Mouse (Mus musculus): ENCODE measurements around the gene Phldb2.

Gene Phldb2

DNA sequence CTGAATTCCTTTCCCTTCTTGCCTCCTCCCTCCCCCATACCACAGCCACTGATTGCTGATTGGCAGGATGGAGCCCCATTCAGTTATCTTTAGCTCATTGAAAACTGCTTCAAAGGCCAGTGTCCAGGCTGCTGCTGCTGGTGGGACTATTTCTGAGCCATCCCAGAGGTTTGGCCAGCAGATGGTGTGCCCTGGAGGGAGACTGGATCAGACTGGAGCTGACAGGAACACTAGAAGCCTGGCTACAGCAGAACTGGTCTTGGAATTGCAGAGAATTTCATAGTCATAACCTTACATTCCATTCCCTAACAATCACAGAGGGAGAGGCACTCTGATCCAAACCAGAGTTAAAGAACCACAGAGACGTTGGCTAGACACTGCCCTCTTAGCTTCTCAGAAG lies 60.5 kb downstream of the Phldb2 start:
- DNase-seq (ENCODE audit: low spot score in 2 of 2), result no peak

- DNase-seq (ENCODE audit: low spot score in 2 of 2), result no peak
Observed at GRCm38 (mm10) chr16:45890471-45891200, 62.8 kb downstream of the Phldb2 start.

- DNase-seq (ENCODE audit: low spot score in 2 of 2), result no peak
Observed at GRCm38 (mm10) chr16:45889636-45890035, 63.8 kb downstream of the Phldb2 start.

- DNase-seq (ENCODE audit: low spot score in 2 of 2), result peak in 1 of 2 experiments; percentile 38
Observed at GRCm38 (mm10) chr16:45886599-45886998, 66.8 kb downstream of the Phldb2 start.

GRCm38 (mm10) chr16:45884194-45884593 lies 69.2 kb downstream of the Phldb2 start:
- no peak for DNase-seq (ENCODE audit: low spot score in 2 of 2)

DNA sequence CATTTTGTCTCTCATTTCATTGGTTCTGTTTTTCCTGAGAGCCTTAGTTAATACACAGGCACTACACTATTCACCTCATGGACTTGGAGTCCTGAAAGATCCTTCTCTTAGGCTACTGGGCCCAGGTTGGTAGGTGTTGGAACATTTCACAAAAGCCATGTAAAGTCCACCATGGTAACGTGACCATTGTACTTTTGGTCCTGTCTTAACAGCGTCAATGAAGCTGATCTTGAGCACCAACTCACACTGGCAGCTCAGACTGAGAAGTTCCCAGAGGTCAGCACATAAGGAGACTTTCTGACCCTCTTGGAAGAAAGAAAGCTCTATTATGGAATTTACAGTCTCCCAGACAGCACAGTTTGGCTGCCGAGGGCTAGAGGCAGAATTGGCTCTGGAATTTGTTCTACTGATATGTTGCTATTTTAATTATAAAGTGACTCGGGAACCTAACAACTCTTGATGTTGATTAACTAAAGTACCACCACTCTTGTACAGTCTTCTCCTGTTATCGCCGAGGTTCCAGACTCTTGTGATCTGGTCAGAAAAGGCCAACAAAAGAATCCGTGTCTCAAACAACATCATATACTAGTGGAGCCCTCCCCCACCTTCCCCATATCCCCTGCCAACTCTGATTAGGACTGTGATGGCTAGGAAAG lies 72.1 kb downstream of the Phldb2 start:
- no peak for DNase-seq (ENCODE audit: low spot score in 2 of 2)

- DNase-seq (ENCODE audit: low spot score in 2 of 2), result no peak
Observed at GRCm38 (mm10) chr16:45880101-45880751, 73.2 kb downstream of the Phldb2 start.

DNA sequence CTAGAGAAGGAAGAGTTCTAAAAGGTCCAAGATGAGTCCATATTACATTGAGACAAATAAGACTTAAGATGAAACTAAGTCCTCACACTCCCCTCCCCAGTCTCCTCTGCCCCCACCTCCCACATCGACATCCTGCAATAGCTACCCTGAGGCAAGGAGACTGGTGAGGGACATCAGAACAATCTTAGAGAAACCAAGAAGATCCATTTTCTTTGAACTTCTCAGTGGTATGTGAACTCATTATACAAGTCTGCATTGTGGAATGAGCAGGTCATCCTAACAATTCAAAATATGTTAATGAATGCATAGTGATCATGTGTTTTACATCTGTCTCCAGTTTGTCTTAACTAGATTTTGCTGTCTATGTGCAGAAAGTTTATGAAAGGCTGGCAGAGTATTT lies 75.7 kb downstream of the Phldb2 start:
- no peak for DNase-seq (ENCODE audit: low spot score in 2 of 2)

DNA sequence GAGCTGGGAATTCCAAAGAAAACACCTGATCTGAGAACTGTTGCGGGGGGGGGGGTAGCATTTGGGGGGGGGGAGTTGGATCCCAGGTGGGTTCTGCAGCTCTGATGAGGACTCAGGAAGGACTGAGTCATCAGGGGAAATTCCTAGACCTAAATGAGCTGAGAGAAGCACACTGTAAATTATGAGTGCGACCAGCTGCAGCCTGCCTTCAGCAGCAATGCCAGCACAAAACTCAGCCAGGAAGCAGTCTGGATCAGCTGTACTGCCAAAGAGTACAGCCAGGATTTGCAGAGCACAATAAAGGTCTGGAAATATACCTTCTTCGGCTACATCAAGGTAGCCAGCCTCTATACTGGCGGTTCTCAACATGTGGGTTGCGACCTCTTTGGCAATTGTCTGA lies 76.2 kb downstream of the Phldb2 start:
- DNase-seq (ENCODE audit: low spot score in 2 of 2), result no peak

DNA sequence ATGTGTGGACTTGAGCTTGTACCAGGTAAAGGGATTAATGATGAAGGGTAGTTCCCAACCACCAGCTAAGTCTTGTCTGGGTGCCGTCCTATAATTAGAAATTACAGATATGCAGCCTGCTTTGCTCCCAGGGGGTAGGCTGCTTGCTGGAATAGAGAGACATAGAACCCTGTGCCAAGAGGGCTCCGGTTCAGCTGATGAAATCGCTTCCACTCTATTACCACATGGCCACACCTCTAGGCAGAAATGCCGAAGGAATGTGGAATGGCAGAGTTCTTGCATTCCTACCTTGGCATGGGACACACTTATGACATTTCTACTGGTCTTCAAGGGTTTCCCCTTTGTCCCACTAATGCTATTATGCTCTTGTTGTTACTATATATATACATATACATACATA lies 80.0 kb downstream of the Phldb2 start:
- no peak for DNase-seq (ENCODE audit: low spot score in 2 of 2)

DNA sequence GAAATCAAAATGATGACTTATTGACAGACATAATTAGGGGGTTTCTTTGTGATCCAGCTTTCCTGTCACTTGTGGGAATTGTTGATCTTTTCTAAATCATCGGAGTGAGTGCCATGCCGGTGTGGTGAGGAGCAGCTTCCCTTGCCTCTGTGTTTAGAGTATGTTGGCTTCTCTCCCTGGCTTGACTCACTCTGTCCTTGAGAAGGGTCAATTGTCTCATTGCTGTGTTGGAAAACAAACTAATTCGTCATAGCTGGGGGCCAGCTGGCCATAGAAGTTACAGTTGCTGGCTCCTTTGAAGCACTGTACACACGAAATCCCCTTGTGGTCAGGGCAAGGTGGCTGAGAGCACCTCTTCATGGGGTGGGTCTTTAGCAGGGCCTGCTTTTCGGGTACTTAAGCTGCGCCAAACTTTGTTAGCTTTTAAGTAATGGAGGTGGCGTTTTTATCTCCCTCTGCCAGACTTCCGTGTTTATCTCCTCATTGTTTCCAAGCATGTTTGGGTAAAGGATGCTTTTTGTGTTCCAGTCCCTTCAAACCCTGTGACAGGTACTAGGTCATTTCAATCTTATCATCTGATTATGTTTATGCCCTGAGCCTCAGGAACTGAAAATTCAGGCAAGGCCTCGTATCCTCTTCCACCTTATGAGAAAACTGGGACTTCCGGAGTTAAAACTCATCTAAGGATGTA lies 82.0 kb downstream of the Phldb2 start:
- no peak for DNase-seq (ENCODE audit: low spot score in 2 of 2)

DNA sequence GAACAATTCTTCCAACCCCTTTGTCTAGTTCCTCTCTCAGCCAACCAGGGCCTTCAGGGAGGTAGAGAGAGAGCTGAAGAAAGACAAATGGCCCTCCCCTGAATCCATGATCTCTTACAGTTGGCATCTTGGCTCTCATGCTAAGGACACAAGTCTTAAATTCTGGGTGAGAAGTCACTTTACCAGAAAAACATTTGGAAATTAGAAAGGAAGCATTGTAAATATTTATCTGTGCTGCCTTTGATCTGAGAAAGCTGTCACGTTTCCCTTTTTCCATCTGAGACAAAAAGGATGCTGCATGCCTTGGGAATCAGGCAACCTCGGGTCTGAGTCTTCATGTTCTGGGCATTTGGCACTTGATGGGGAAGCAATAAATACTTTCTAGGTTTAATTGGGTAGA lies 82.7 kb downstream of the Phldb2 start:
- no peak for DNase-seq (ENCODE audit: low spot score in 2 of 2)

- DNase-seq (ENCODE audit: low spot score in 2 of 2), result no peak
Observed at GRCm38 (mm10) chr16:45869044-45869443, 84.4 kb downstream of the Phldb2 start.

GRCm38 (mm10) chr16:45857277-45857863 lies 96.0 kb downstream of the Phldb2 start:
- no peak for DNase-seq (ENCODE audit: low spot score in 2 of 2)

DNA sequence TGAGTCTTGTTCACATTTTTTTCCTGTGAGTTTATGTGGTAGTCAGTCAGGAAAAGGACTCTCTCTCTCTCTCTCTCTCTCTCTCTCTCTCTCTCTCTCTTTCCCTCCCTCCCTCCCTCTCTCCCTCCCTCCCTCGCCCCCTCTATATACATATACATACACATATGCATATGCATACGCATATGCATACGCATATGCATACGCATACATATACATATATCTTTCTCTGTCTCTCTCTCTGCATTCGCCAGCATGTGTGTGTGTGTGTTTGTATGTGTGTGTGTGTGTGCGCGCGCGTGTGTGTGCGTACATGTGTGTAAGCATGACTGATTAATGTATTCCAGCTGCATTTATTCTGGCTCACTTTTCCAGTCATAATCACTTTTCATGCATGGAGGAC lies 98.9 kb downstream of the Phldb2 start:
- no peak for DNase-seq (ENCODE audit: low spot score in 2 of 2)

DNA sequence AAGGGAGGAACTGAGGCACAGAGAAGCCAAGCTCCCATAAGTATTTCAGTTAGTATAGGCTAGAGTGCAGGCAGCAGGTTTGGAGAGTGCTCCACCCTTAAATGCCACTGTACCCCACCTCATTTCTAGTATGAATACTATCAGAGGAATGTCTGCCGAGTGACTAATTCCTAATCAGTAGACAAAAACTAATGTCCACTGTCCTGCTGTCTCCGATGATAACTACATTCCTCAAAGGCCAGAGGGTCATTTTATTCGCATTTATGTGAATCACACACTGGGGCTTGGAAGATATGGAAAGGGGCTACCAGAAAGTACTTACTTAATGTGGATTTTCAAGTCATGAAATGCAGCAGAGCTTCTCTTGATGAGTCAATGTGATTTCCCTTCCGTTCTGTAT lies 104.4 kb downstream of the Phldb2 start:
- no peak for DNase-seq (ENCODE audit: low spot score in 2 of 2)

DNA sequence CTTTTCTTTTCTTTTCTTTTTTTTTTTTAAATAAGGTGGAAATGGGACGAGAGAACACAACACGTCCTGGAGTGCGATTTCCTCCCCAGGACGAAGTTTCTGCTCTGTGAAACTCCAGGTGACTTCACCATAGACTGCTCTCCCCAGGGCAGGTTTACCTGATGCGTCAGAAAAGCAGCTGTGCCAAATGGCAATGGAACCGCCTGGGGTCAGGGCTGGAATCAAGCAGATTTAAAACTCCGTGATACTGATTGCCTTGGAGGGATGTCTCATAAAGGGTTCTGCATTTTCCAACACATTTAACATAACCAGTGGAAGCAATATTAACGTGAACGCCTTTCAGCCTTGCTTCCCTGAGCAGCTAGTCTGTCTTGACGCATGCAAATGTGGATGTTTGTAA lies 108.5 kb downstream of the Phldb2 start:
- DNase-seq (ENCODE audit: low spot score in 2 of 2), result no peak

DNA sequence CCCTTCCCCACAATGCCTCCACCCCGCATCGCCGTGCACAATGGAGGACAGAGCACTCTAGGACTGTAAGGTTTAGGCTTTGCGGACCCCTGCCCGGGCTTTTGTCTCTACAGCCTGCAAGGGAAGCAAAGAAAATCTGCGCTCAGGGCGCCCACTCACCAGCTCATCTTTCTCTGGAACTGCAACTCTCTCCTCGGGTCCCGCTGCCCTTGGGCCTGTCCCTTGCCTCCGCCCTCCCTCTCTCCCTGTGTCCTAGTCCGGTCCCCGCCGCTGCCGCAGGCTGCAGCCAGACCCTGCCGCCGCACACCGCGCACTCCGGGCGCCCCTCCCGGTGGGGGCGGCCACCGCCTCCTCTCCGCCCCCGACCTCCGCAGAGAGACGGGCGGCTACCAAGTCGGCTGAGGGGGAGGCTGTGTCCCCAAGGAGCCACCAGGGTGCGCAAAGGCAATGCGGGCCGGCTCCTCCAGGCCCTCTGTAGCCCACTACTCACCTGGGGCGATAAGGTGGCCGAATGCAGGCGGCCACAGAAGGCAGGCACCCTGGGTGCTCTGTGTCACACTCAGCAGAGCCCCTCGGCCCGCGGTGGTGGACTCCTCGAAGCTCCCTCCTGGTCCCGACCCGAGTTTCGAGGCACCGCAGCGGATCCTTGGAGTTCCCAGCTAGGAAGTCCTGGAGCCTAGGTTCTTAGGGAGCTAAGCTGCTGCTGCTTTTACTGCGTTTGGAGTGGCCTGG lies 109.2 kb downstream of the Phldb2 start:
- peak; percentile 78 to 84 for DNase-seq (ENCODE audit: low spot score in 2 of 2)

- DNase-seq (ENCODE audit: low spot score in 2 of 2), result peak in 1 of 2 experiments; percentile 19
Observed at GRCm38 (mm10) chr16:45843351-45843891, 110.0 kb downstream of the Phldb2 start.

DNA sequence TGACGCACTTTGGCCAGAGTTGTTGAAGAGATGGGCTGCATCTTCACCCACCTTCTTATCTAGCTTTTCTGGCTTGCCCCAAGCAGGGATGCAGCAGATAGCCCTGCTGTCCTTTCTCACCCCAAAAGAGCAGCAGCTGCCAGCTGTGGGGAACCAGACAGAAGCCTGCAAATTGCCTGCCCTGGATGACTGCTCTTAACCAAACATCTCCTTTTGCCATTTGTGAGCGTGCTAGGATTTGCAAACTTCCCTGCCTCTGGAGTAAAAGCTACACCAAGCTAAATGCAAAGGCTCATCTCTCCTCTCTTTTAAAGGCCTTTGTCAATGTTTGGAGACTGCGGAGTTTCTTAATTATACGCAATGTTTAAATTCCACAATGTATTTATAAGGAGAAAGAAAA lies 111.0 kb downstream of the Phldb2 start:
- no peak for DNase-seq (ENCODE audit: low spot score in 2 of 2)

DNA sequence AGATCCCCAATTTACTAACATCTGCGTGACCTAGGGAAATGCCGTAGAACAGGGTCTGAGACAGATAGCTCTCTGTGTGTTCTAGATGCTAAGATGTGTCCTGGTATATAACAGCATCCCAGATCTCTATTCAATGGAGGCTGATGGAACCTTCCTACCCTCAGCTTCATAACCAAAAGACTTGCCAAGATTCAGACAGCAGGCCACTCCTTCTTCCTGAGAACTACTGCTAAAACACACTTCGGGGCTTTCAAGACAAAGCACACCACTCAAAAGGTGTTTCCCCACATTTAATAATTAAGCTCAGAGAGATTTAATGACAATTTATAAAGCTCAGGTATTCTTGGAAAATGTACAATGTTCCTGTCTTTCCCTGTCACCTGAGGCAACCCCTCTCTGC lies 111.6 kb downstream of the Phldb2 start:
- no peak for DNase-seq (ENCODE audit: low spot score in 2 of 2)
